Mouse (Mus musculus): ENCODE results near the gene Dkkl1. TPM values are rescaled to one million over a fixed set of nuclear protein-coding genes. Genes with fewer than 3 reads are reported as not detected.
A peak's percentile ranks its signal among the peaks of the same experiment; 100 is the strongest.

Gene Dkkl1
- polyA plus RNA-seq, 1 experiment from 2014 or later = 1.0 TPM

- Histone ChIP-seq H3K9me3 (no peaks in the 10 kb centered on the region), H3K9ac (replicated peaks) (no peak overlapping the region), H3K4me1 (no peaks in the 10 kb centered on the region), H3K4me2 (replicated peaks) (no peak overlapping the region), H3K27me3 (no peaks in the 10 kb centered on the region), H3K36me3 (peaks cover 98% of the 10 kb centered on the region), H3K4me3 (no peak overlapping the region), H3K27ac (replicated peaks) (no peak overlapping the region)
- ATAC-seq (ENCODE audit: low FRiP score, low read depth) = no peak
- WGBS = 94% methylated on average over 7 of the region's 7 CpGs
These were observed 12.9 kb upstream of the Dkkl1 start for GRCm38 (mm10) chr7:45224826-45225225.

GRCm38 (mm10) chr7:45221680-45222079 lies 9.7 kb upstream of the Dkkl1 start:
- no peak for ATAC-seq (ENCODE audit: low FRiP score, low read depth)
- Histone ChIP-seq H3K27ac (replicated peaks) (no peak overlapping the region), H3K27me3 (no peaks in the 10 kb centered on the region), H3K4me2 (replicated peaks) (no peak overlapping the region), H3K36me3 (peaks cover 90% of the 10 kb centered on the region), H3K9me3 (no peaks in the 10 kb centered on the region), H3K9ac (replicated peaks) (no peak overlapping the region), H3K4me3 (no peak overlapping the region), H3K4me1 (peaks cover 26% of the 10 kb centered on the region)
- WGBS = 86% methylated on average over 2 of the region's 2 CpGs

GRCm38 (mm10) chr7:45216442-45217183 lies 4.7 kb upstream of the Dkkl1 start:
- WGBS = 1% methylated on average over 13 of the region's 13 CpGs
- ATAC-seq (ENCODE audit: low FRiP score, low read depth) = peak; percentile 90
- Histone ChIP-seq H3K4me2 (replicated peaks) (peak overlapping the region; percentile 81), H3K36me3 (peaks cover 39% of the 10 kb centered on the region), H3K4me3 (peak overlapping the region; percentile 66), H3K9me3 (no peaks in the 10 kb centered on the region), H3K27me3 (peaks cover 20% of the 10 kb centered on the region), H3K27ac (replicated peaks) (peak overlapping the region; percentile 94), H3K4me1 (peaks cover 36% of the 10 kb centered on the region), H3K9ac (replicated peaks) (peak overlapping the region; percentile 94)

GRCm38 (mm10) chr7:45215673-45216441 lies 3.9 kb upstream of the Dkkl1 start, which contains the start of gene Tead2:
Gene Tead2, plus strand, starts transcription at chr7:45215753.
- Histone ChIP-seq H3K4me2 (replicated peaks) (peak within 1 kb of the TSS; percentile 81), H3K9ac (replicated peaks) (peak within 1 kb of the TSS; percentile 94), H3K4me1 (peaks cover 36% of the 10 kb centered on the region), H3K27me3 (peaks cover 27% of the 10 kb centered on the region), H3K9me3 (no peaks in the 10 kb centered on the region), H3K36me3 (peaks cover 32% of the 10 kb centered on the region), H3K27ac (replicated peaks) (peak within 1 kb of the TSS; percentile 94), H3K4me3 (peak within 1 kb of the TSS; percentile 66)
- ATAC-seq (ENCODE audit: low FRiP score, low read depth) = peak; percentile 73
- under 1% methylated on average over 55 of the region's 55 CpGs for WGBS

GRCm38 (mm10) chr7:45213708-45214107 lies 1.8 kb upstream of the Dkkl1 start:
- no peak overlapping the region for H3K4me3 ChIP-seq
- H3K27ac ChIP-seq (replicated peaks) = no peak overlapping the region
- 65% methylated on average over 5 of the region's 5 CpGs for WGBS
- peaks cover 47% of the 10 kb centered on the region for H3K27me3 ChIP-seq
- peaks cover 29% of the 10 kb centered on the region for H3K4me1 ChIP-seq
- H3K9me3 ChIP-seq = no peaks in the 10 kb centered on the region
- H3K9ac ChIP-seq (replicated peaks) = no peak overlapping the region
- no peak for ATAC-seq (ENCODE audit: low FRiP score, low read depth)
- H3K4me2 ChIP-seq (replicated peaks) = no peak overlapping the region
- peaks cover 10% of the 10 kb centered on the region for H3K36me3 ChIP-seq

GRCm38 (mm10) chr7:45212356-45212755 lies 409 bp upstream of the Dkkl1 start:
- ATAC-seq (ENCODE audit: low FRiP score, low read depth) = no peak
- no peaks in the 10 kb centered on the region for H3K36me3 ChIP-seq
- H3K9me3 ChIP-seq = no peaks in the 10 kb centered on the region
- H3K4me3 ChIP-seq = no peak overlapping the region
- WGBS = 75% methylated on average over 7 of the region's 7 CpGs
- no peak overlapping the region for H3K9ac ChIP-seq (replicated peaks)
- no peak overlapping the region for H3K4me2 ChIP-seq (replicated peaks)
- H3K27me3 ChIP-seq = peaks cover 47% of the 10 kb centered on the region
- no peak overlapping the region for H3K27ac ChIP-seq (replicated peaks)
- H3K4me1 ChIP-seq = peaks cover 16% of the 10 kb centered on the region

GRCm38 (mm10) chr7:45211070-45211469 lies 877 bp downstream of the Dkkl1 start:
- no peak overlapping the region for H3K4me2 ChIP-seq (replicated peaks)
- ATAC-seq (ENCODE audit: low FRiP score, low read depth) = no peak

GRCm38 (mm10) chr7:45208260-45208659 lies 3.7 kb downstream of the Dkkl1 start:
- Histone ChIP-seq H3K27me3 (peaks cover 53% of the 10 kb centered on the region), H3K27ac (replicated peaks) (no peak overlapping the region), H3K4me3 (no peak overlapping the region), H3K9me3 (no peaks in the 10 kb centered on the region), H3K36me3 (no peaks in the 10 kb centered on the region), H3K4me1 (peaks cover 3% of the 10 kb centered on the region; the same call in 1 of the 2 replicates), H3K9ac (replicated peaks) (no peak overlapping the region), H3K4me2 (replicated peaks) (no peak overlapping the region)
- 83% methylated on average over 6 of the region's 6 CpGs for WGBS
- ATAC-seq (ENCODE audit: low FRiP score, low read depth) = no peak

More at GRCm38 (mm10) chr7:45211070-45211469, 877 bp downstream of the Dkkl1 start:
- 78% methylated on average over 10 of the region's 10 CpGs for WGBS
- H3K36me3 ChIP-seq = no peaks in the 10 kb centered on the region
- H3K4me1 ChIP-seq = peaks cover 5% of the 10 kb centered on the region; the same call in 1 of the 2 replicates
- no peak overlapping the region for H3K27ac ChIP-seq (replicated peaks)
- H3K27me3 ChIP-seq = peaks cover 49% of the 10 kb centered on the region
- H3K4me3 ChIP-seq = no peak overlapping the region
- H3K9me3 ChIP-seq = no peaks in the 10 kb centered on the region
- H3K9ac ChIP-seq (replicated peaks) = no peak overlapping the region

- Histone ChIP-seq H3K4me3 (peak within 1 kb of the TSS; percentile 47), H3K36me3 (no peaks in the 10 kb centered on the region), H3K4me2 (replicated peaks) (peak within 1 kb of the TSS; percentile 52), H3K9ac (replicated peaks) (peak within 1 kb of the TSS; percentile 54), H3K27ac (replicated peaks) (peak within 1 kb of the TSS; percentile 72; the same call in 1 of the 2 replicates), H3K9me3 (no peaks in the 10 kb centered on the region), H3K4me1 (peaks cover 3% of the 10 kb centered on the region; the same call in 1 of the 2 replicates), H3K27me3 (peaks cover 36% of the 10 kb centered on the region)
- WGBS = 9% methylated on average over 44 of the region's 44 CpGs
- peak; percentile 95 for ATAC-seq (ENCODE audit: low FRiP score, low read depth)
These were observed 7.4 kb downstream of the Dkkl1 start, which contains the start of gene Ccdc155 for GRCm38 (mm10) chr7:45204380-45205143. Gene Ccdc155, minus strand, starts transcription at chr7:45204892.

- Histone ChIP-seq H3K4me3 (no peak overlapping the region), H3K4me2 (replicated peaks) (no peak overlapping the region), H3K4me1 (peaks cover 8% of the 10 kb centered on the region; the same call in 1 of the 2 replicates), H3K9me3 (no peaks in the 10 kb centered on the region), H3K36me3 (no peaks in the 10 kb centered on the region), H3K9ac (replicated peaks) (no peak overlapping the region), H3K27me3 (peaks cover 31% of the 10 kb centered on the region), H3K27ac (replicated peaks) (no peak overlapping the region)
- WGBS = 65% methylated on average over 10 of the region's 10 CpGs
- no peak for ATAC-seq (ENCODE audit: low FRiP score, low read depth)
These were observed 9.3 kb downstream of the Dkkl1 start for GRCm38 (mm10) chr7:45202654-45203053.

GRCm38 (mm10) chr7:45198961-45199360 lies 13.0 kb downstream of the Dkkl1 start:
- Histone ChIP-seq H3K4me1 (peaks cover 8% of the 10 kb centered on the region; the same call in 1 of the 2 replicates), H3K36me3 (no peaks in the 10 kb centered on the region), H3K27ac (replicated peaks) (no peak overlapping the region), H3K9ac (replicated peaks) (no peak overlapping the region), H3K4me3 (no peak overlapping the region), H3K9me3 (no peaks in the 10 kb centered on the region), H3K4me2 (replicated peaks) (no peak overlapping the region), H3K27me3 (peaks cover 30% of the 10 kb centered on the region)
- 84% methylated on average over 11 of the region's 11 CpGs for WGBS
- ATAC-seq (ENCODE audit: low FRiP score, low read depth) = no peak
